Mouse (Mus musculus) gastrocnemius, adult 8-10 months (tissue): ENCODE measurements around the gene Gjb5. TPM values are rescaled to one million over a fixed set of nuclear protein-coding genes. Genes with fewer than 3 reads are reported as not detected.

Experiments used
- DNase-seq, 2 experiments: peaks; one replicate each; pipeline ENCODE4 v3.0.0; 2022; ENCODE audit warnings: low spot score in 2 of 2
- total RNA-seq, 4 experiments: library from RNA; stranded (reverse); gene quantifications; 2 replicates each; pipeline ENCODE4 v1.2.4; 2022

The Gjb5 gene
- total RNA-seq: not detected

GRCm38 (mm10) chr4:127358018-127358417 lies at the start of gene Gjb5:
TSS of gene Gjb5 (minus strand) at chr4:127358181.
- no peak for DNase-seq

DNA sequence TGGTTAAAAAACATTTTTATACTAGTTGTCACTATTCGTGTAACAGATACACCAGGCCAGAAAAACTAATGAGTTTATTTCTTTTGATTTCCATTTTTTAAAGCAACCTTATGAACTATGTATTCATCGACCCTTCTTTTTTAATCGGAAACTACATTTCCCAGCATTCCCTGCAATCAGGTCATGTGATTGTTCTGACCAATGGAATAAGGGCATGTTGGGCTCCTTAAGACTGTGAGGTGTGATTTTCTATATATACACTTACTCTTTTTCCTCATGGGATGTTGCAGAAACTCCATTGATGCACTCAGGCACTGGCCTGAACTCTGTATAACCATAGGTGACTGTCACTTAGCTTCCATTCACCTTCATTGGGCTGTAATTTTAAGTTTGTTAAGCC lies 44.6 kb upstream of the Gjb5 start:
- DNase-seq: no peak

DNA sequence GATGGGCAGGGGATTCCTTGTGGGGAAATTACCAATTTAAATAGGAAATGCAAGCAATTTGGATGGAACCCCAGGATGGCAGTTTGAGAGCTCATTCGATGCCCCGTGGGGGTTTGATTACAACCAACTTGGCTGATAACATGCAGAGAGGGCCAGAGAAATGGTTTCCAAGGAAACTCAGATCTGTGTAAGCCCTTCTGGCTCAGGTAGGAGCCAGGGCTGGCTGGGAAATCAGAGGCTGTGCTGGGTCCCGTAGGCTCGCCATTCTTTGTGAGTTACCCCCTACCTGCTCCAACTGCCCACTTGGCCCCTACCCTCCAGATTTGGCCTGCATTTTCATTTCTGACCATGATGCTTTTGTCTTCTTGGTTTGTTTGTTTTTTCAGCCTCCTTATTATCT lies 44.2 kb upstream of the Gjb5 start:
- DNase-seq: no peak

- no peak for DNase-seq
Measured at GRCm38 (mm10) chr4:127400165-127401145, 42.5 kb upstream of the Gjb5 start.

DNA sequence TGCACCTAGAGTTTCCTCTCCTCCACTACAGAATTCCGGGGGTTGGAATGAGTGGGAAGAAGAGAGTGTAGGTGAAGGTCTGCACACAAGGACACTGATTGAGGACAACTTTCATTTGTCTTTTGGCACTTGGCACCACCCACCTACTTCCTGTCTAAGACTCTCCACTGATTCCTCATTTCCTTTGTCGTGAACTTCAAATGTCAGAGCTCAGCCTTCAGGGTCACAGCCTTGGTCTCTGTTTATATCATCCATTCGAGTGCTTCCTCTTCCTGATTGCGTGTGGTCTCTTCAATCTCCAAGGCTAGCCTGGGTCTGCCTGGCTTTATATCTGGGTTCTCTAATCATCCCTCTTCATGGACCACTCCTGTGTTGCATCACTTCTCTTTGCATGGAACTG lies 37.6 kb upstream of the Gjb5 start:
- DNase-seq: no peak

DNA sequence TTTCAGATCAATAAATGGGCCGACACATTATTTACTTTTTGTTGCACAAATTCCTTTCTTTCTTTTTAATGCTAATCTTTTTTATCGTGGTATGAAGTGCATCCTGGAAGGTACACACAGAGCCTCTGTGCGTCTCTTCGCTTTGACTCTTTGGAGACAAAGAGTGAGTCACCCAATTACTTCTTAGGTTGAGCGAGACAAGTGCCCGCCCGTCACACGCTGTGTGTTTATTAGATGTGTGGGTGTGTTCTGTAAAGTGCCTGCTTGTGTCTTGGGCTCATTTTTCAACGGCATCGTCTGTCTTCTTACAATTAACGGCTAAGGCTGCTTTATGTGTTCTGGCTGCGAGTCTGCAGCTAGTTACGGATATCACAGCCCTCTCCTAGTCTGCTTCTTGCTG lies 31.7 kb upstream of the Gjb5 start:
- DNase-seq: no peak

GRCm38 (mm10) chr4:127377344-127377743 lies 19.4 kb upstream of the Gjb5 start:
- no peak for DNase-seq

GRCm38 (mm10) chr4:127375541-127376177 lies 17.7 kb upstream of the Gjb5 start:
- DNase-seq: no peak

DNA sequence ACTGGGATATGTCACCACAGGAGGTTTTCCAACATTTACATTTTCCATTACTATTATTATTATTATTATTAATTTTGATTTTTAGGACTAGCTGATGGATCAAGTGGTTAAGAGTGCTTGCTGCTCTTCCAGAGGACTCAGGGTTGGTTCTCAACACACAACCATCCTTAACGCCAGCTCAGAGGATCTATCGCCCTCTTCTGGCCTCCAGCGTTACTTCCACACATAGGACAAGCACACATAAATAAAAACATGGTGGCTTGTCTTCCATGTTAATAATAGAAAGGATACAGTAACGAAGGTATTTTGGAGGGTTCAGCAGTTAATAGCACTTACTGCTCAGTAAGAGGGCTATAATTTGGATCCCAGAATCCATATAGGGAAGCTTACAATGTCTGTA lies 16.7 kb upstream of the Gjb5 start:
- no peak for DNase-seq

DNA sequence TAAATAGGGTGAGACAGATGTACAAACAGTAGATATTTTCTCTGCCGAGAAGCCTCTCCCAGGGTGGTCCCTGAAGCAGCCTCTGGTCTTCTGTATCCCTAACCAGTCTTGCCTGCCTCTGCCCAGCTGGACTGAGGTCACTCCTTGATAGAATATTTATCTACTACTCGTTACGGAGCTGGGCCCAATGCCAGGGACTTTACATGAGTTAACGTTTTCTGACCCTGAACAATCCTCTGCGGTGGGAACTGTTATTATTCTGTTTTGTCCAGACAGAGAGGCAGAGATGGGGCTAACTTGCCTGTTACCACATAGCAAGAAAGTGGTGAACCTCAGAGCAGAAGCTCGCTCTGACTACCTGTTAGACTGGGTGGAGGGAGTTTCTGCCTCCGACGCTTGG lies 15.5 kb upstream of the Gjb5 start:
- no peak for DNase-seq

DNA sequence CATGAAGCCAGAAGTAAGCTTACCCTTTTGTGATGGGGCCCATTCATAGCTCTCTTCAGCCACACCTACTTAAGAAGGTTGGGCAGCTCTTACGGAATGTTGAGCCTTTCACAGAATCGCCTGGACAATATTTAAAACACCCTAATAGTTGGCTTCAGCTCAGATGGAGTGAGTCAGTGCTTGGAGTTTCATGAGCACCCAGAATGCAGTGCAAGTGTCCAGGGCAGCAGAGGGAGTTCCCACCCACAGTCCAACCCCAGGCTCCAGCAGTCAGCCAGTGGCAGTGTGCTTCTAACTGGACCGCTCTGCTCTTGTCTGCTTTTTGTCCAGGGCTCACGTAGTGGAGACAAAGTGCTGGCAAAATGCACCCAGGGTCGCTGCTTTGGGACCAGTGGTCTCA lies 13.6 kb upstream of the Gjb5 start:
- no peak for DNase-seq

DNA sequence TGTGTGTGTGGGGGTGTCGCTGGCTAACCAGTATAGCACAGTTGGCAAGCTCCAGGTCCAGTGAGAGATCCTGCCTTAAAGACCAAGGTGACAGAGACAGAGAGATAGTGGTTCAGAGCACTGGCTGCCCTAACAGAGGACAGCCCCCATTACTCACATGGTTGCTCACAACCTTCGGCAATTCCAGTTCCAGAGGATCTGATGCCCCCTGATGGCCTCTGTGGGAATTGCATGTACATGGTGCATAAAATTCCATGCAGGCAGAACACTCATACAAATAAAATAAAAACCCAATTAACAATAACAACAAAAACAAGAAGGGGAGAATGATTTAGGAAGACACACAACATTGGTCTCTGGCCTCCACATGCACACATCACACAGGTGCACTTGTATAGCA lies 12.5 kb upstream of the Gjb5 start:
- no peak for DNase-seq

GRCm38 (mm10) chr4:127368379-127368973 lies 10.5 kb upstream of the Gjb5 start:
- DNase-seq: no peak

- DNase-seq: no peak
Measured at GRCm38 (mm10) chr4:127365834-127366233, 7.9 kb upstream of the Gjb5 start.

GRCm38 (mm10) chr4:127365433-127365832 lies 7.5 kb upstream of the Gjb5 start:
- DNase-seq: no peak

- DNase-seq: no peak
Measured at GRCm38 (mm10) chr4:127364431-127364830, 6.5 kb upstream of the Gjb5 start.

- no peak for DNase-seq
Measured at GRCm38 (mm10) chr4:127363331-127363730, 5.3 kb upstream of the Gjb5 start.

- no peak for DNase-seq
Measured at GRCm38 (mm10) chr4:127362520-127362919, 4.5 kb upstream of the Gjb5 start.

- DNase-seq: no peak
Measured at GRCm38 (mm10) chr4:127354506-127355485, 3.2 kb downstream of the Gjb5 start.

DNA sequence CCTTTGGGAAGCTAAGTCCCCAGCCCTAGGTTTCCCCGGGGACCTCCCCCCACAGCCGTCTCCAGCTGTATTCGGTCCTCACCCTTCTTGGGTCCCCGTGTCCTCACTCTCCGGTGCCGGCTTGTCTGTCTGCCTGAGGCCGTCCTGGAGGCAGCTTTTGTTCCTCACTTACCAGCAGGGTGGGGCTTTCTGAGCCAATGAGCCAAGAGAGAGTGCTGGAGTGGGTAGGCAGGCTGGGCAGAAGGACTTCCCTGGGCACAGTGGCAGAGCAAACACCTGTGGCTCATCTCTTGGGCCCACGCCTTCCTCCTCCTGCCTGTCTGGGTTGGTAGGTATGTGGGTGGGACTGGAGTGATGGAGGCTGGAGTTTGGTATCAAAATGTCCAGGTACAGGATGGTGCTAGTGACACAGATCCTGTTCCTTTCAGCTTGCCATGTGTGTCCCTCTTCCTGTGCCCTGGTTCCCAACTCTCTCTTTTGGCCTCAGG lies 4.0 kb downstream of the Gjb5 start, which contains the start of gene Gjb4:
Gene Gjb4 (minus strand): TSS at position 131 of the 488 bp plus-strand sequence.
- no peak for DNase-seq

- DNase-seq: no peak
Measured at GRCm38 (mm10) chr4:127352594-127352993, 5.4 kb downstream of the Gjb5 start.
